Mouse (Mus musculus) layer of hippocampus, adult 2 months (tissue): ENCODE measurements at regions not wholly inside any gene's neighbourhood (a gene's known extent, or its start where the extent isn't known, plus 50 kb on each side); places are given as distances from the start of the nearest gene placed in this dataset.

Experiments used
- DNase-seq, 2 experiments: peaks; one replicate each; pipeline ENCODE4 v3.0.0; 2022; ENCODE audit warnings: low spot score in 2 of 2
- H3K27ac ChIP-seq: fragments of 200-600 bp; 2 replicates; pipeline ENCODE4 v1.8.1; 2022
- H3K4me3 ChIP-seq: fragments of 200-600 bp; 2 replicates; pipeline ENCODE4 v1.8.1; 2022; ENCODE audit warnings: mild to moderate bottlenecking
- CTCF ChIP-seq: fragments of 200-600 bp; conservative IDR thresholded peaks from 2 replicates; pipeline ENCODE4 v1.8.1; 2022; ENCODE audit warnings: antibody characterized with exemption, mild to moderate bottlenecking, moderate library complexity

- no peak for DNase-seq
- H3K27ac ChIP-seq, result no peak overlapping the region
- no peak overlapping the region for H3K4me3 ChIP-seq
- no peak for TF ChIP-seq CTCF
These were observed 203.4 kb upstream of the Tbl1x start for GRCm38 (mm10) chrX:77307374-77307773.

GRCm38 (mm10) chrX:77314384-77314783 is 196.4 kb upstream of the Tbl1x start:
- peak; percentile 13 to 33 for DNase-seq
- Histone ChIP-seq H3K4me3 (no peak overlapping the region), H3K27ac (no peak overlapping the region)
- TF ChIP-seq CTCF, result peak; percentile 75

GRCm38 (mm10) chrX:77323644-77324043 is 187.2 kb upstream of the Tbl1x start:
- DNase-seq, result peak; percentile 10 to 61
- no peak overlapping the region for H3K27ac ChIP-seq
- TF ChIP-seq CTCF, result no peak
- no peak overlapping the region for H3K4me3 ChIP-seq

GRCm38 (mm10) chrX:77353181-77353580 is 157.6 kb upstream of the Tbl1x start:
- no peak for TF ChIP-seq CTCF
- no peak for DNase-seq
- Histone ChIP-seq H3K27ac (no peak overlapping the region), H3K4me3 (no peak overlapping the region)

GRCm38 (mm10) chrX:77360551-77360950 is 150.3 kb upstream of the Tbl1x start:
- Histone ChIP-seq H3K4me3 (no peak overlapping the region), H3K27ac (no peak overlapping the region)
- DNase-seq, result no peak
- no peak for TF ChIP-seq CTCF

- DNase-seq, result peak in 1 of 2 experiments; percentile 8
- H3K4me3 ChIP-seq, result no peak overlapping the region
- TF ChIP-seq CTCF, result no peak
- H3K27ac ChIP-seq, result no peak overlapping the region
These were observed 149.7 kb upstream of the Tbl1x start for GRCm38 (mm10) chrX:77361106-77361505.

- H3K27ac ChIP-seq, result no peak overlapping the region
- DNase-seq, result no peak
- no peak for TF ChIP-seq CTCF
- no peak overlapping the region for H3K4me3 ChIP-seq
These were observed 147.2 kb upstream of the Tbl1x start for GRCm38 (mm10) chrX:77363657-77364056.

GRCm38 (mm10) chrX:77367351-77367750 is 143.5 kb upstream of the Tbl1x start:
- no peak for TF ChIP-seq CTCF
- no peak for DNase-seq
- Histone ChIP-seq H3K27ac (no peak overlapping the region), H3K4me3 (no peak overlapping the region)

- H3K4me3 ChIP-seq, result no peak overlapping the region
- TF ChIP-seq CTCF, result no peak
These were observed 123.5 kb upstream of the Tbl1x start for GRCm38 (mm10) chrX:77387271-77387670.

GRCm38 (mm10) chrX:77391760-77392446 is 118.9 kb upstream of the Tbl1x start:
- DNase-seq, result no peak
- no peak overlapping the region for H3K27ac ChIP-seq
- TF ChIP-seq CTCF, result no peak
- no peak overlapping the region for H3K4me3 ChIP-seq

More at GRCm38 (mm10) chrX:77387271-77387670, 123.5 kb upstream of the Tbl1x start:
- no peak for DNase-seq
- H3K27ac ChIP-seq, result no peak overlapping the region

- TF ChIP-seq CTCF, result no peak
These were observed 103.9 kb upstream of the Tbl1x start for GRCm38 (mm10) chrX:77406896-77407295.

GRCm38 (mm10) chrX:77407925-77408324 is 102.9 kb upstream of the Tbl1x start:
- Histone ChIP-seq H3K27ac (no peak overlapping the region; the same call in 1 of the 2 replicates), H3K4me3 (no peak overlapping the region)
- DNase-seq, result peak in 1 of 2 experiments; percentile 27
- TF ChIP-seq CTCF, result no peak

More at GRCm38 (mm10) chrX:77406896-77407295, 103.9 kb upstream of the Tbl1x start:
- no peak for DNase-seq
- H3K27ac ChIP-seq, result no peak overlapping the region
- H3K4me3 ChIP-seq, result no peak overlapping the region

GRCm38 (mm10) chrX:77409370-77409769 is 101.4 kb upstream of the Tbl1x start:
- no peak for TF ChIP-seq CTCF
- Histone ChIP-seq H3K27ac (peak overlapping the region; percentile 23; the same call in 1 of the 2 replicates), H3K4me3 (no peak overlapping the region)
- no peak for DNase-seq

- no peak overlapping the region for H3K4me3 ChIP-seq
- TF ChIP-seq CTCF, result no peak
- H3K27ac ChIP-seq, result no peak overlapping the region
- DNase-seq, result no peak
These were observed 100.0 kb upstream of the Tbl1x start for GRCm38 (mm10) chrX:77410812-77411211.

GRCm38 (mm10) chrX:77414156-77414555 is 96.7 kb upstream of the Tbl1x start:
- no peak for DNase-seq
- no peak overlapping the region for H3K4me3 ChIP-seq
- no peak for TF ChIP-seq CTCF
- no peak overlapping the region for H3K27ac ChIP-seq
